Mouse (Mus musculus): ENCODE data around the gene Kdm4a.

Gene Kdm4a

GRCm38 (mm10) chr4:118109649-118110048, 70.2 kb downstream of the Kdm4a start:
- no peak for DNase-seq

GRCm38 (mm10) chr4:118108779-118109178, 71.1 kb downstream of the Kdm4a start:
- no peak for DNase-seq

GRCm38 (mm10) chr4:118105256-118106053, 74.4 kb downstream of the Kdm4a start:
- no peak for DNase-seq

GRCm38 (mm10) chr4:118103280-118103830, 76.5 kb downstream of the Kdm4a start:
- DNase-seq, result no peak

DNA sequence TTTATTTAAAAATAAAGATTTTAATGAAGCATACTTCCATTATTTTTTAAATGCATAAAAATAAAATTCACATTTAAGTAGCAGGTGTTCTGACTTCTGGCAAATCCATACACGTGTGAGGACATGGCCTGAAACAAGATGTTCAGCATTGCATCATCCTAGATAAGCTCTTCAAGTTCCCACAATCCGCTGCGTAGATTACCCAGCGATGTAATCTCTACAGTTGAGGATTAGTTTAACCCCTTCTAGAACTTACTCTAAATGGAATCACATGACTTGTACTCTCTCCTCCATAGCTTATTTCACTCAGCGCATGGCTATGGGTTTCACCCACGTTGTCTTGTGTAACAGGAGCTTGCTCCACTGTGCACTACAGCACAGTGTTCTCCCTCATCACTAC, 78.3 kb downstream of the Kdm4a start:
- DNase-seq, result no peak

- DNase-seq, result no peak
Observed at GRCm38 (mm10) chr4:118099637-118100364, 80.0 kb downstream of the Kdm4a start.

GRCm38 (mm10) chr4:118098571-118098970, 81.3 kb downstream of the Kdm4a start:
- no peak for DNase-seq

DNA sequence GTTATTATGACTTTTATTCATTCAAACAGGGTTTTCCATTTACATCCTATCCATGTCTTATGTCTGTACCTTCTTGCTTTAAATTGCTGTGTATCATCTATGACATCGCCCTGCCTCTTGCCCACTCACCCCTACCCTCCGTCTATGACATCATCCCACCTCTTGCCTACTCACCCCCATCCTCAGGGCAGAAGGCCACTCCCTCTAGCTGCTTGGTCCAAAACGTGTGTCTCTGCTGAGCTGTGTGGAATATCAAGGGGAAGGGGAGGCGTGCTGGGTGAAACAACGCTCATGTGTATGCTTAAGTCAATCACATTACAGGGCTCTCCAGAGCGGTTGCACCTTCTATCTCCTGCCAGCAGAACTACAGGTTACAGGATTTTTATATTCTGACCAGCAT, 83.8 kb downstream of the Kdm4a start:
- no peak for DNase-seq

DNA sequence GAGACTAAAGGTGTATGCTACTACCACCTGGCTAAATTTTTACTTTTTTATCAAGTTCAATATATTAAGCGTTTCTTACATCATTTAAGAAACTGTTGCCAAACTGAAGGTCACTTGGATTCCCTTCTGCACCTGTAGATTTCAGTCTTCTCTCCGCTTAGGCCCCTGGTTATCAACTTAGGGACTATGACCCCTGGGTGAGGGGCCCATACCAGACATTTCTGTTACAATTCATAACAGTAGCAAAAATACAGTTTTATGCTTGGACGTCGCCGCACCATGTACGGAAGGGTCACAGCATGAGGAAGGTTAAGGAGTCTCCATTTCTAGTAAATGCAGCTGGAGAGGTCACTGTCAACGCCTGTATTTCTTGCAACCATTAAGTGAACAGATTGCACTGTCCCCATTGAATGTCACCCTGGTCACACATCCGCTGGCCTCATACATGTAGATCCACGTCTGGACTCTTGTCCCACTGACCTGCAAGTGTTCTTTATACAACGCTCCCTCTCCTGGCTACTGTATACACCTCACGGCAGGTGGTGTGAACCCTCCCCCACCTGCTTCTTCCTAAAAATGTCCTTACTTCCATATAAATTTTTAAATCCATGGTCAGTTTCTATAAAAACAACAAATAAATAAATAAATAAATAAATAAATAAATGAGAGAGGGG, 86.9 kb downstream of the Kdm4a start:
- DNase-seq, result no peak

DNA sequence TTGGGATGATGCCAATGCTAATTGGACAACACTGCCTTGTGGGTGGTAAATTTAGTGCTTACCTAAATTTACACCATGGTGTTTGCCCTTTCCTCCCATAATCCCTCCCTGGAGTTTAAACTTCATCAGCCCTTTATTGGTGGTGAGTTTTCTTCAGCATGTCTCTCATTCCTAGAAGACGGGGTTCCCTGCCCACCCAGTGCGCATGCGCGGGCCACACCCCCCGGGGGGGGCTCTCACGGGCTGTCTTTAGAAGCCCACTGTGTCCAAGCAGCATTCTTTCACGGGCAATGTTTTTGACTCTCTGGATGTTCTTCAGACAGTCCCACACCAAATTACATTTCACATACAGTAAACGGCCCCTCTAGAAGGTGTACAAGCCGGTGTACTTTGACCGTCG, 89.4 kb downstream of the Kdm4a start:
- peak; percentile 25 for DNase-seq

DNA sequence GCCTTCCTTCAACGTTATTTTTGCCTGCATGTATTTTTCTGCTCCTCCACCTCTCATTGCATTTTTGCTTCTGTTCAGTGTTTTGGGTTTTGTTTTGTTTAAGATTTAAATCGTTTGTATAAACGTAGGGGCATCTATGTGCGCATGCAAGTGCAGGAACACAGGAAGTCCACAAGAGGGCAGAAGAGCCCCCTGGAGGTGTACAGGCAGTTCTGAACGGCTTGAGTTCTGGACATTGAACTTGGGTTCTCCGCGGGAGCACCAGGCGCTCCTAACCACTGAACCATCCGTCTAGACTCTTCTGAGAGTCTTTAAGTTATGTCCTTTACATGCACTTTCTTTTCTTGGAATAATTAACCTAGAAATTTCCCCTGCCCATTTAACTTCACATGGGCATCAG, 89.9 kb downstream of the Kdm4a start:
- peak; percentile 29 for DNase-seq

DNA sequence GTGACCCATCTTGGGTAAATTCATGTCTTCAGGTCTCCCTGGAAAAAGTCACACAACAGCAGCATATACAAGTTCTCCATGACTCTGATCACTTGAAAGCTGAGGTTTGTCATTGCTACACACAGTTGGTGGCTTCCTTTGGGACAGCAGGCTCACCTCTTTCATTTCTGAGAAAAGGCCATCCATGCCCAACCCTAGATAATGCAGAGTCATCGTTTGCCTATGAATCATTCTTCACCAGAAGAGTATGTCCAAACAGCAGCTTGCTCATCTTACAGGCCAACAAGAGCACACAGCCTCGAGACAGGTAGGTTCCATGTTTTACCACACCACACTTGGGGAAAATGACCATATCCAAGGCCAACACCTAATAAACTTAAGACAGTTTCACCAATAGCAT, 91.1 kb downstream of the Kdm4a start:
- DNase-seq, result no peak
